Comparison of ENCODE assay signal across 13 mouse cellular contexts in genomic region chr16:29845597-29845986, GRCm38 (mm10).
DNase-seq lines count a peak whose midpoint lies in the region; ATAC-seq lines count a peak whose summit lies in the region.
"Had no signal": no experiment of that assay in that cellular context is flagged by ENCODE, and none has a peak within 500 bp of the region (broad histone marks: within the 10 kb centered on the region; RNA-seq: fewer than 3 reads in every experiment).

No protein-coding gene starts in this region.

- peak; percentile 36; the same call in 1 of the 2 replicates for ATAC-seq in lung, embryonic 15.5 days (ENCODE audit: borderline replicate concordance, extremely low read depth, low FRiP score, low TSS enrichment)
- 0 out of 2 replicates have a peak, but pooled peaks have one; percentile 41 for ATAC-seq in erythroblast, adult 5-6 weeks (replicated peaks; ENCODE audit: low FRiP score, poor library complexity, severe bottlenecking)
- ATAC-seq: hindbrain, postnatal 0 days had no signal

- H3K27me3 ChIP-seq in lung, embryonic 15.5 days = no peaks in the 10 kb centered on the region
- H3K27me3 ChIP-seq in megakaryocyte, embryonic 14.5 days (replicated peaks) = no peaks in the 10 kb centered on the region

- 15% methylated on average over 8 of the region's 8 CpGs for WGBS in lung, embryonic 15.5 days

- H3K4me1 ChIP-seq in lung, embryonic 15.5 days = peaks cover 39% of the 10 kb centered on the region
- peaks cover 50% of the 10 kb centered on the region for H3K4me1 ChIP-seq in megakaryocyte, embryonic 14.5 days

- no peak overlapping the region for H3K4me3 ChIP-seq in lung, embryonic 15.5 days
- H3K4me3 ChIP-seq in megakaryocyte, embryonic 14.5 days (replicated peaks) = peak overlapping the region; percentile 71
- H3K4me3 ChIP-seq: gastrocnemius, adult 2 months had no signal

- H3K4me2 ChIP-seq in lung, embryonic 15.5 days = no peak overlapping the region
- H3K4me2 ChIP-seq: midbrain, embryonic 11.5 days had no signal

- no peak for DNase-seq in lung, postnatal 25 days (ENCODE audit: low spot score)
- DNase-seq in T-cell, adult 2 months (ENCODE audit: low spot score) = peak; percentile 12
- no peak for DNase-seq in cerebellum, postnatal 4 days (ENCODE audit: low spot score in 2 of 2)
- no peak for DNase-seq in kidney, postnatal 36 days
- DNase-seq: adrenal gland, postnatal 25 days; cerebellum, postnatal 10 days; gastrocnemius, adult 2 months; kidney, postnatal 14 days had no signal

- peak overlapping the region; percentile 76 for H3K27ac ChIP-seq in lung, embryonic 15.5 days
- H3K27ac ChIP-seq: gastrocnemius, adult 2 months; hindbrain, postnatal 0 days had no signal

- H3K9me3 ChIP-seq in lung, embryonic 15.5 days = no peaks in the 10 kb centered on the region
- H3K9me3 ChIP-seq in megakaryocyte, embryonic 14.5 days = no peaks in the 10 kb centered on the region

- H3K36me3 ChIP-seq in lung, embryonic 15.5 days = no peaks in the 10 kb centered on the region
- H3K36me3 ChIP-seq in megakaryocyte, embryonic 14.5 days (replicated peaks; ENCODE audit: low read length) = no peaks in the 10 kb centered on the region

- no peak overlapping the region for H3K9ac ChIP-seq in lung, embryonic 15.5 days
